Mouse (Mus musculus): ENCODE measurements around the gene Hist2h3c2.

- TF ChIP-seq CTCF (IDR thresholded peaks at IDR 0.05; ENCODE audit: borderline replicate concordance, control insufficient read depth, extremely low read depth, insufficient read depth, low read length, poor library complexity) = no peak
- no peak for TF ChIP-seq POLR2A (IDR thresholded peaks at IDR 0.05; ENCODE audit: control insufficient read depth, extremely low read depth, insufficient read depth, low read length, poor library complexity)
These were observed 45.5 kb upstream of the Hist2h3c2 start for GRCm38 (mm10) chr3:96284457-96284856.
